Mouse (Mus musculus): ENCODE measurements around the gene Srp9.

Gene Srp9

DNA sequence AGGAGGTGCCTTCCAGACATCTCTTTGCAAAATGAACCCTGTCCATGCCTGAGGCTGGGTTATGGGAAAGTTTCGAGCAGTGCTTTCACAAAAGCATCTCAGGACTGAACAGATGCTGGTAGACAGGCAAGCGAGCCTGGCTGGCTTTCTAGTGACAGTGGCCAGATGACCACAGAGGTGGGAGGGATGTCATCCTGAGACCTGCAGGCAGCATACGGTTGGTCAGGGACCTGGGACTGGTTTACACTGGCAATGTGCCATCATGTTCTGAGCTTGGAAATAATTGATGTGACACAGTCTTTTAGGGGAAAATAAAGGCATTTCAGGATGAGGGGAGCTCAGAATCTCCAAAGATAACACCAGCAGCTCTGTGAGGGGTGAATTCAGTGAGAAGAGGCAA is 19.5 kb upstream of the Srp9 start:
- DNase-seq (ENCODE audit: low read depth, low spot score) = no peak

DNA sequence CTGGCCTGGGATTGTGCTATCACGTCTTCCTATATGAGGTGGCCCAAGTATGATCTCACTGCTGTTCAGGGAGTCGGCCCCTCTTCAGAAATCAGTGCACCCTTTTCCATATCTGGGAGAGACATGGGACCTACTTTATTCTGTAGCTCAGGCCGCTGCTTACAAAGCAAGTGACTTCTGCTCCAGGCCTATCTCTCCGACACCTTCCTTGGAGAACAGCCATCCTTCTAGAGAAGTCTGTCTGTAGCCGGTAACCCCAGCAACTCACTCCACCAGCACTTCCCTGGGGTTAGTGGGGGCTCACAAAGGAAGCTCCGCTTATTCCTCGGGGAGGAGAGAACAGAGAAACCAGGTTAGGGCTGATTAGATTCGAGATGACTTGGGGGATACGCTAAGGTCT is 17.3 kb upstream of the Srp9 start:
- DNase-seq (ENCODE audit: low read depth, low spot score) = no peak

DNA sequence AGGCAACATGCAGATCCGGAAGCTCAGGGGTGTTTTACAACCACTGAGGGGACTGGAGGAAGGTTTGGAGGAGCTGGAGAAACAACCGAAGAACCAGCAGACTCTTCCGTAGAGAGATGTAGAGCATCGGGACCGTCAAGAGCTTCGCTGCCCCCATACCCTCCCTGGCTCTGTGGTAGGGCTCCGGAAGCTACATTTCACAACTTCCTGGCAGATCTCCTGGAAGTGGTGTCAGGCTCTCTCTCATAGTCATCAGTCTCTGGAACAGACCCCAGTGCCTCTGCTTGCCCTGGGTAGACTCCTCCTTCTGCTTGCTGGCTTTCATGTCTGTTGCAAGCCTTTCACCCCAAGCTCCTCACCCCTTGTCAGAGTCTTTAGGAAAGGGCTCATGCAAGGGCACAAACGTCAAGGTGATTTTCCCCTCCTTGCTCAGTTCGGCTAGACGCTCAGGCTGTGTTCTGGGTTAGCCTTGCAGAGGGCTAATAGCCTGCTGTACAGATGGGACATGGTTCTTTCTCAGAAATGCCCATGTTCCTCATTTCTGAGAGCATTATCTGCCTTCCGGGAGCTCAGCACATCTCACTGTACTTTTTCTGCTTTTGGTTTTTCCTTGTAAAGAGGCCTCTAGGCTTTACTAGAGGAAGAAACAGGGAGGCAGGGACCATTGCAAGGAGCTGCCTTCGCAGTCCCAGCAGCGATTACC is 16.0 kb upstream of the Srp9 start:
- no peak for DNase-seq (ENCODE audit: low read depth, low spot score)

DNA sequence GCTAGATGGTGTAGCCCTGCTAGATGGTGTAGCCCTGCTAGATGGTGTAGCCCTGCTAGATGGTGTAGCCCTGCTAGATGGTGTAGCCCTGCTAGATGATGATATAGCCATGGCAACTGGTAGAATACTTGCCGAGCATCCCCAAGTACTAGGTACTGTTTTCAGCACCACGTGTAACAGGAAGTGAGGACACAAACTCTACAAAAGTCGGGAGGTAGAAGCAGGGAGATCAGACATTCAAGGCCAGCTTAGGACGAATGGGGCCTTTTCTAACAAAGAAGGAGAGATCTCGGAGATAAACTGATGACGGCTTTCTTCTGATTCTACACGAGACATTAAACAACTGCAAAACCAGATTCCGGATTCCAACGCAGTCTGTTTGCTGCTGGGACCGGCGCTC is 14.4 kb upstream of the Srp9 start:
- no peak for DNase-seq (ENCODE audit: low read depth, low spot score)

DNA sequence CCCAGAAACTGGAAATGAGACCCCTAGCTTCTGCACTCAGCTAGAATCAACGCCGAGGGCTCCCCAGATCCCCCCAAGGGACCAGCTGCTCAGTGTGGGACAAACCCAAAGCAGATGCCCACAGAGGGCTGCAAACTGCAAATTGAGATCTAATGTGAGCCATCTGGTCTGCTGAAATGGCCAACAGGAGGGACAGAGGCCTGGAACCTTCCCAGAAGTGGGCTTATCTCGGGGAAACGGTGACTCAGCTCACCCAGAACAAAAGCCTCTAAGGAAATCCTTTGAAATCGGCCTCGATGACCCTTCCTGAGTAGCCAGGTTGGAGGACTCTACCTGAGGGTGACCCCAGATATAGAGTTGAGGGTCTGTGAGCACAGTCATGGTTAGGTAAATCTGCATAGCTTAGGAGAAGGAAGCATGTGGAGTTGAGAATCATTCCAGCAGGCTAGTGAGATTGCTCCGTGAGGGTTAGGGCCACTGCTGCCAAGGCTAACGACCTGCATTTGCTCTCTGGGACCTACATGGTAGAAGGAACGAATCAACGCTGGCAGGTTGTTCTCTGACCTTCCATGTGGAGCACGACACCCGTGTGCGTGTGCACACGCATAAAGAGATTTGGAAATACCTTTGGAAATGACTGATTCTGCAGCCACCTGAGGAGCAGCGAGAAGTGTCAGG is 13.7 kb upstream of the Srp9 start:
- DNase-seq (ENCODE audit: low read depth, low spot score) = no peak

DNA sequence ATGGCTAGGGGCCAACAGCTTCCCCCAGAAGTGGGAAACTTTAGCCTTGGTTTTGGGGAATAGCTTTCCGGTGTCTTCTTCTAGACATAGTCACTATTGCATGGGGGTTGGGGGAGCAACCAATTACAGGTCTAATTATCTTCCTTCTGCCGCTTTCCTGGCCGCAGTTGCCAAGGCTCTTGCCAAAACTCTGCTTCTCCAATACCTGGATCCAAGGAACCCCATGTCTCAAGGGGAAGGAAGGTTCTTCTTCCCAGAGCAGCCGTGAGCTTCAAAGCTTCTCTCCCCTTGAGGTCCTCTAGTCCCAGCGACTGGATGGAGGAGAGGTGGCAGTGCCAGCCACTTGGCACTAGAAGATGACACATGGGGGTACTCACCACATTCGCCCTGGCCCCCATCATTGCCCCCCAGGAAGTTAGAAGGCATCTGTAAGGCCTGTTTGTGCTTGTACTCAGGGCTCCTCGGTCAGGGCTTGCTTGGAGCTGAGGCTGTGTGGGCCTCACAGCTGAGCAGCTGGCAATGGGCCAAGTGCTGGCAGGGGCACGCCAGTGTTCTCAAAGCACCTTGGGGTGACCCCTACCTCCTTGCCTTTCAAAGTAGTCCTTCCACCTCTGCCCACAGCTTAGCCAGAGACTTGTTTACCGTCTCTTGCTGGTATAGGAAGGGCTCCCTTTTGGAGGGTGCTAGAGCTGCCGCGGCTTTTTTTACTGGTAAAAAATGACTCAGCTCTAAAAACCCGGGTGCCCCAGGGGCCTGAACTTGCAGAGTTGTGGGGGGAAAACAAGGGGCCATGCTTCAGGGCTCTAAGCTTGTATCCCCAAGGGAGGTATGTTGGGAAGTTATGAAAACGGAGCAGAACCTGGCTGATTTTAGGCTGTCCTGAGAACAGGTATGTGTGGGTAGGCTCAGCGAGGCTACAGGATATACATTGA is 12.9 kb upstream of the Srp9 start:
- DNase-seq (ENCODE audit: low read depth, low spot score) = no peak

DNA sequence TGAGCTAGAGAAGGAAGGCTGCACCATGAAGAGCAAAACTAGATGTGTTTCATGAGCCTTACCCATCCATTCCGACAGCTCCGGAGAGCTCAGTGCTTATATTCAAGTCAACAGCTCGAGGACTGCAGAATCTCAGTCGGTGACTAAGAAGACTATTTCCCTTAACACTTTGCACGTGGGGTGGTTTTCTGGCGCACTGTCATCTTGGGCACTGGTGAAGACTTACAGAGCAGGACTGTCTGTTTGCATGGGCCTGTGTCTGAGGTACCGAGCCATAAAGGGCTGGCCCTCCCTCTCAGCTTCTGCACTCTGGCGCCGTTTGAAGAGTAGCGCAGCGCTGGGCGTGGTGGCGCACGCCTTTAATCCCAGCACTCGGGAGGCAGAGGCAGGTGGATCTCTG is 12.2 kb upstream of the Srp9 start:
- DNase-seq (ENCODE audit: low read depth, low spot score) = no peak

DNA sequence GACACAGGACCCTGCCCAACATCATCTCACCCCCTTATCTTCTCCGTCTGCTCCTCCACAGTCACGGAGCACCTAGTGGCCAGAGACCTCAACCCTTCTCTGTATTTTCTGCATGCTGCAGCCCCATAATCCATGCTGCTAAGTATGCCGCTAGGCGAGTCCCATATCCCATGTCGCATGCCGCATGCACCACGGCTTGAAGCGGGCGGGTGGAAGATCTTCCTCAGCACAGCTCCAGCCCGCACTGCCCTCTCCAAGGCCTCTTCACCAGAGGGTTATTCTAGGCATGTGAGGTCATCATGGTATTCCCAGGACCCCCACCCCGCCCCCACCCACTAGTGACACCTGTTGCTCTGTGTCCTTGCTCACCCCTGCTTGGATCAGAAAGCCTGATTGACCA is 11.4 kb upstream of the Srp9 start:
- no peak for DNase-seq (ENCODE audit: low read depth, low spot score)

DNA sequence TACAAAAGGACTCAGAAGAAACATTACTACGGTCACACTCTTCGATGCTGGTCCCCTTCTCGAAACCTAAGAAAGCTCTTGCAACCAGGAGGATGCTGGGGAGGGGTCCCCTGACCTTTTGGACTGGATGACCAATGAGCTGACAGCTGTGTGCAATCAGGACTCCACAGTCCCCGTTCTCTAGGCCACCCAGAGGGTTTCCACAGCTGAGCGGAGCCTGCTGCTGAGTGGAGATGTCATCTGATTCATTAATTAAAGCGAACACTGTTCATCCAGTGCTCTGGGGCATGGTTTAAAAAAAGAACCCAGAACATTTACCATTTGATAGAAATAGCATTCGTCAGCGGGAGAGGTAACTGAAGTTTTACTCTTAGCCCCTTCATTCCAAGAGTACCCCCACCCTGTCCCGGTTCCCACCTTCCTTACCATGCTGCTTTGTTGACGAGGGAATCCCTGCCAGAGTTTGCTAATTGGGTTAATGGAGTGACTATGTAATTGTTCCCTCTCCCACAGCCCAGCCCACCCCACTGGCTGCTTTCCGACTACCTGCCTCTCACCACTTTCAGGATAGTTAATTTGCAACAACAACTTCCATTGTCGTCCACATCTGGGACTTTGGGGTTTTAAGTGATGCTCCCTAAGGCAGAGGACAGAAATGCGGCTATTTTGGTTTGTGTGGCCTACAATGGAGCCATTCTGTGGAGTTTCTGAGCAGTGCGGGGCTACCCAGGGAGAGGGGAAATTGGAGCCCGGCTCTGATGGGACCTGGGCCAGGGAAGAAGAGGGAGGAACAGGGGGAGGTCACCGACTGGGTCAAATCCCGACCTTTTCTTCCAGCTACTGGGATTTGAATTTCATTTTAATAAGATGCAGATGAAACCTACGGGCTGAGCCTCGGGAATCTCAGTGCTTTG is 10.7 kb upstream of the Srp9 start:
- peak; percentile 50 for DNase-seq (ENCODE audit: low read depth, low spot score)

DNA sequence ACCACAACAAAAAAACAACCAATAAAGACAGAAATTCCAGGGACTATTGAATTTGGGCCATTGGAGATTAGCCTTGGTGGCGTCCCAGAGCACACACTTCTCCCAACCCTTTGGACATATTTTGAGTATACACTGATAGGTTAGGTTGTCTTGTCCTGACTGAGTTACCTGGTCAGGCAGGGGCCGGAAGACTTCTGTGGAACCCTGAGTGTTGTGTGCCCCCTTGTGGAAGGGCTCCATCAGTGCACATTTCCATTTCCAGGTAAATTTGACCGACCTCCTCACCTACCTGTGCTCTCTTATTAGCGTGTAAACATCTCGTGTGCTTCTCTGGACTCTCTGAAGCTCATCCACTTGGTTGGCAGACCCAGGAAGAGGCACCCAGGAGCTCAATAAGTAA is 9.3 kb upstream of the Srp9 start:
- DNase-seq (ENCODE audit: low read depth, low spot score) = no peak

DNA sequence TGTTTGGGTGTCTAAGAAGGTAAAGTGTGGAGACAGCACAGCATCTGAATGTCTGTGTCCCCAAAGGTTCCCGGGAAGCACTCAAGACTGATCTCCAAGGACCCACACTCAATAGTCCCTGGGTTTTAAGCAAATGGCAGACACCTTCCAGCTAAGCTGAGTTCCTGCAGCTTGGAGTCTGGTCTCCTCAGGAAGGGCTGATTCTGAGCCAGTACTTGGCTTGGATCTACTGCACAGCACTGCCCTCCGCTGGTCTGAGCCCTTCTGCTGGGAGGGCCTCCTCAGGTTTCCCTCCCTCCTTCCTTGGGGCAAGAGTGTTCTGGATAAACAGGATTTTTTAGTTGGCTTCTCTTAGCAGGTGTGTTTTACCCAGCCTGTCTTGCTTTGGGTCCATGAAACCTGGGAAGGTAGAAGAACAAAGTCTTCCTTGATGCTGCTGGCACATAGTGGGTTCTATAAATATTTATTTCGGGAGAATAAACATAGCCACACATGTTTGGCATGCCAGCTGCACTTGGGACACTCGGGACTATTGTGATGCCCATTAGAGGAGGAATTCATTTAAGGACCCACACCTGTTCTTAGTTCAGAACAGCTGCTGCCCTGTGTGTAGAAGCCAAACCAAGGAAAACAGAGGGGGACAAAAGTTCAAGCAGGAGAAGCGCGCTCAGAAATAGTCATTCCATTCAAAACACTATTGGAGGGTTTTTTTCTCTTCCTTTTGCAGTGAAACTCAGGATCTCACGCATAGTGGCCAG is 8.7 kb upstream of the Srp9 start:
- no peak for DNase-seq (ENCODE audit: low read depth, low spot score)

DNA sequence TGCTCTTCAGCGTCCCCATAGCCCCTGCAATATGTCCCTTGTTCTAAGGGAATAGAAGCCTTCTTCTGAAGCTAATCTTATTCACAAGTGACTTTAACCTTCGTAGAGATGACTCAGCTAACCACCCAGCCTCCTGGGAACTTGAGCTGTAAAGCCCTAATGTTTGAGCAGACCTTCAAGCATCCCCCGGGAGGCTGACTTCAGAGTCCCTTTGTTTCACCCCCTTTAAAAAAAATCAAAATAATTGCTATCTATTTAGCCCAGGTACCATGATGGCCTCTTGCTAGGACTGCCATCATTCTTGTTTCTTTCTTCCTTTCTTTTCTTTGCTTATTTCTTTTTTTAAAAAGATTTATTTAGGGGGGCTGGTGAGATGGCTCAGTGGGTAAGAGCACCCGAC is 2.1 kb upstream of the Srp9 start:
- DNase-seq (ENCODE audit: low read depth, low spot score) = no peak

DNA sequence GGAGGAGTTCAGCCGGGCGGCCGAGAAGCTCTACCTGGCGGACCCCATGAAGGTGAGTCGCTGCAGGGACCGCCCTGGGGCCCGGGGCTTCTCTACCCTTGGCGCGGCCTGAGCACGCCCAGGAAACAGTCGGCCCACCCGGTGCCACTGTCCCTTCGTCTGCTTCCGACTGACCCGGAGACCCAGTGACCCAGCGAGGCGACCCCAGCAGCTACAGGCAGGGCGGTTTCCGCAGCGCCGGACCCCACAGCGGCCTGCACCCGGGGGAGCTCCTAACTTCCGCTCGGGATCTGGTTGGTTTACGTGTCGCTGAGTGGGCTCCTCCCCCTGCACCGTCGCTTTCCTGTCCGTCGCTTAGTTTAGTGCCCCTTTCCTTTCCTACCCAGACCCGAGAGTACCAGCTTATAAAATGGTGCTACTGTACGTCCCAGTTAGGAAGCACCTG is 409 bp downstream of the Srp9 start:
- DNase-seq (ENCODE audit: low read depth, low spot score) = peak; percentile 82

DNA sequence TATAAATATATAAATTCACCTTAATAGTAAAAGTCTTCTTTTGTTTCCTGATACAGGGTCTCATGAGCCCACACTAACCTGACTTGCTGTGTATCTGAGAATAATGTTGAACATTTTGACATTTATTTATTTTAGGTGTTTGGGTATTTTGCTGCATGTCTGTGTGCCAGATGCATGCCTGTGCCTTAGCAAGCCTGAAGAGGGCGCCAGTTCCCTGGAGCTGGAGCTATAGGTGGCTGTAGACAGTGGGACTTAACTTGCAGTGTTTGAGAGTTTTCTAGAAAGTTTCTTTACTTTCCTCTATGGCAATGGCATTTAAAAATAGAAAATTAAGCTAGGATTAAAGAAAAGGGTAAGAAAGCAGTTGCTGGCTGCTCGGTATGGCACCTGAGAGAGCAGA is 6.3 kb downstream of the Srp9 start:
- DNase-seq (ENCODE audit: low read depth, low spot score) = no peak

DNA sequence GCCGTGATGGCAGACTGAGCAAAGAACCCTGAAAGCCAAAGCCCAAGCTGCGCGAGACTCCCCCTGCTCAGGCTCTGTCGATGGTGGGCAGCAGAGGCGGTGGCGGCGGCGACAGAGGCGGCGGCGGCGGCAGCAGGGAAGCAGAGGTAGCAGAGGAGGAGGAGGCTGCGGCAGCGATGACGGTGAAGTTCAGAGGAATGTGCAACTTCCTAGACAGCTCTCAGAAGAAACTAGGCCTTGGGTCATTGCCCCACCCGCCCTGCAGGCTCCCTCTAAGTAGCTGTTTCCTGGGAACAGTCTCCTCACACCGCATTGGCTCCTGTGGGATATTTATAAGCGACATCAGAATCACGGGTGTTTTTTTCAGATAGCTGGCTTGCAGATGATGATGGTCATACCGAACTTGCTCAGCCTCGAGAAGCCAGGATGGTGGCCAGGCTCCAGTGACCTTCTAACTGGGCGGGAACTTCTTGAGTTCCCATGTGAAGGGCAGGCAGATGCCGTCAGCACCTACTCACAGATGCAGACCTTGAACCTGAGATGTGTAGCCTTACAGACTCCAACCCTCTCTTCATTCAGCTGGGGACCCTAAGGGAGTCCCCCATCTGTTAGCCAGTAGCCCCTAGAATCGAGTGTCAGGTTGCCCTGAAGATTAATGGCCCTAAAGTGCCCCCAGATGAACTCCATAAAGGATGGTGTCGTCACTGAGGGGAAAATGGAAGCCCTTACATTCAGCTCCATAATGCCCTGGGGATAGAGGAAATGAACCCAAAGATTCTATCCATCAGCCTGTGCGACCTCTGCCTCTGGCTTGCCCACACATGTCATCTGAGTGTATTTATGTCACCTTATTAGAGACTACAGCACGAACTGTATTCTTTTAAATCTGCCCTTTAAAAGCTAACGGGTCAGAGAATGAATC is 12.9 kb downstream of the Srp9 start:
- no peak for DNase-seq (ENCODE audit: low read depth, low spot score)

DNA sequence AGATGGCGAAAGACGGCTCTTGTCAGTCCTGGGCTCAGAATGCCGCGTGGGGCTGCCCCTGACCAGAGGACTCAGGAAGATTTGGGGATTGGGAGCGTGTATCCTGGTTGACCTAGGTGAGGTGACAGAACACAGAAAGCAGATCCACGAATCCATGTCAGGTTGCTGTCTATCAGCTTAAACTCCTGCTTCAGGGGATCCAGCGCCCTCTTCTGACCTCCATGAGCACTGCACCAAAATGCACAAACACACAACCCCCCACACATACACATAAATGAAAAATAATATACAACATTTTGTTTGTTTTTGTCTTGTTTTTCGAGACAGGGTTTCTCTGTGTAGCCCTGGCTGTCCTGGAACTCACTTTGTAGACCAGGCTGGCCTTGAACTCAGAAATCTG is 13.6 kb downstream of the Srp9 start:
- DNase-seq (ENCODE audit: low read depth, low spot score) = no peak

DNA sequence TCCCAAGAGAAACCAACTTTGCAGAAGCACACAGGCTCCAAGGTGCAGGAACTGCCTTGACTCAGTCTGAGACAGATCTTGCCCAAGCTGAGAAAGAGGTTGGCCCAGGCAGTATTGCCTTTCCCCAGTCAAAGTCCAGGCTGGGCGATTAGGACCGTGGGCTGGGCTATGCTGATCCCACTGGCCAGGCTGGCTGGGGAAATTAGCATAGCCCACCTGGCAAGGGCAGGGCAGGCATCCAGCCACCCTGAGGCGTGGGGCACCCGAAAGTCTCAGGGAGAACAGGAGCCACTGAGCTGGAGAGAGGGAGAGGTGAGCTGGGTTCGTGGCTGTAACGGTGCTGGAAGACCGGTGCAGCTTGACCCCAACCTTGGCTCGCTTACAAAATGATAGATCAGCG is 15.4 kb downstream of the Srp9 start:
- no peak for DNase-seq (ENCODE audit: low read depth, low spot score)

DNA sequence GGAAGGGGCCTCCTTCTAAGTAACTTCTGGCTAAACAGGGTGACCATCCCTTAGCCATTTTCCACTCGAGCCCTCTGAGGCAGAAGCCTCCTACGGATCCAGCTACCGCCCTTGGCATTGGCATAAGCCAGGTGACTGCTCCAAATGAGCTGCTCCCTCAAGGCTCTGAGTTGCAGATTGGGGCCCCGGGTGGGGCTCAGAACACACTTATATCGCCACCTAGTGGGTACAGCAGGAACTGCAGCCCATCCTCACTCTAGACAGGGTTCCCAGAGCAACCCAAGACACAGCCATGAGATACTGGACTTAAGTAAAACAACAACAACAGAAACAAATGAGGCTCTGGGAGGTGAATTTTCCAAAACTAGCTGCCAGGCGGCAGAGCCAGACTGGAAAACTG is 15.8 kb downstream of the Srp9 start:
- peak; percentile 76 for DNase-seq (ENCODE audit: low read depth, low spot score)

DNA sequence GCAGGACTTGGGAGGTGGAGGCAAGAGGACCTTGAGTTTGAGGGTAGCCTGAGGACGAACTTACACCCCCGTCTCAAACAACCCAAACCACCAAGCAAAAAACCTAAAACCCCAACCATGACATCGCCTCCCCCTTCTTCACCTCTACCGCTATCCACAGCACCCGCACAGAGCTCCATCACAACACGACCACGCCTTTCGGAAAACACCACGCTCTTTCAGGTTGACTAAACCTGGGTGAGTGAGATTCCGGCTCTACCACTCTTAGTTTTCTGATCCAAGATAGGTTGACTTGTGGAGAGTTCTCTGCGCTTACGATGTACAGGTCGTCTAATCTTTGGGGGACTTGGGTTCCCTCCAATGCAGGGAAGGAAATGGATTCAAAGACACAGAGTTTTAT is 18.2 kb downstream of the Srp9 start:
- DNase-seq (ENCODE audit: low read depth, low spot score) = no peak

DNA sequence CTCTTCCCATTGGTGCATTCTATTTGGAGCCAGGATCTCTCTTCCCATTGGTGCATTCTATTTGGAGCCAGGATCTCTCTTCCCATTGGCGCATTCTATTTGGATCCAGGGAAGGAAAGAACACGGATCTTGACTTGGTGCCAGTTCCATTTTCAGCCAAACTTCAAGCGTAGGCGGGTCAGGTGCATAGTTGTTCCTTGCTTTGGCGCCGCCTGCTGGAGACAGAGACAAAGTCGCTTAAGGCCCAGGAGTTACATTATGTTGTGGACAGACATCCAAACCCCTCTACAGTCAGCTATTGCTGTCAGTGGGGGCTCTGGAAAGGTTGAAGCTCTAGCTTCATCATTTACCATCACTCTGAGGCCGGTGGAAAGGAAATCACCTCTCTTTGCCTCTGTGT is 18.8 kb downstream of the Srp9 start:
- no peak for DNase-seq (ENCODE audit: low read depth, low spot score)

Measured in forelimb bud, embryonic 11.5 days (tissue).